Mouse (Mus musculus) small intestine, adult 2 months (tissue): ENCODE measurements around the gene Krtap1-5.

ENCODE experiments used
- CTCF ChIP-seq: fragments of 200-500 bp; IDR thresholded peaks from 2 replicates; pipeline ENCODE4 v1.5.1; 2012; ENCODE audit warnings: low read depth, mild to moderate bottlenecking, control low read depth, inconsistent platforms, low read length, moderate library complexity, mixed read lengths; ENCODE audit not compliant: insufficient replicate concordance, insufficient read length; ENCODE audit errors: extremely low read depth
- POLR2A ChIP-seq: fragments of 200-500 bp; IDR thresholded peaks from 2 replicates; pipeline ENCODE4 v1.6.1; 2012; ENCODE audit warnings: low read depth, mild to moderate bottlenecking, control low read depth, inconsistent platforms, low read length, moderate library complexity

DNA sequence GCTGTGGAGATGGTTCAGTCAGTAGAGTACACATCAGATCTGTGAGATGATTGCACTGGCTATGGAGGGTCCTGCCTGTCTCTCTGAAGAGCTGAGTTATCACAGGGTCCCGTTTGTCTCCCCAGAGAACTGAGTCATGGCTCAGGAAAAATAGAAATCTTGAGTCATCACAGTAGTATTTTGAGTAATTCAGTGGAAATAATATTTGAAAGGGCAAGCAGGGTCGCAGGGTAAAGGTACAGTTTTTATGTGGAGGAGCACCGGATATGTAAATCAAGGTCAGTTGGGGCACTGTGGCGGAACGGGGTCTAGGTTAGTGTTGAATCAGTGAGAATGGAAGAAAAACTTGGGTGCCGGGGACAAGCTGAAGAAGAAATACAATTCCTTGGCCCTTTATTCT lies 18.2 kb downstream of the Krtap1-5 start:
- TF ChIP-seq CTCF (no peak), POLR2A (no peak)
